Mouse (Mus musculus): Measurements from ENCODE around the gene Sidt1.

Gene Sidt1

GRCm38 (mm10) chr16:44249985-44250384, 83.0 kb downstream of the Sidt1 start:
- DNase-seq (ENCODE audit: low read depth, low spot score): no peak

- DNase-seq (ENCODE audit: low read depth, low spot score): no peak
Measured at GRCm38 (mm10) chr16:44243323-44243722, 89.7 kb downstream of the Sidt1 start.

GRCm38 (mm10) chr16:44242633-44243032, 90.4 kb downstream of the Sidt1 start:
- DNase-seq (ENCODE audit: low read depth, low spot score): peak; percentile 73

- DNase-seq (ENCODE audit: low read depth, low spot score): no peak
Measured at GRCm38 (mm10) chr16:44240406-44240805, 92.6 kb downstream of the Sidt1 start.

- DNase-seq (ENCODE audit: low read depth, low spot score): peak; percentile 4
Measured at GRCm38 (mm10) chr16:44238835-44239263, 94.1 kb downstream of the Sidt1 start.

- no peak for DNase-seq (ENCODE audit: low read depth, low spot score)
Measured at GRCm38 (mm10) chr16:44237836-44238235, 95.2 kb downstream of the Sidt1 start.

- no peak for DNase-seq (ENCODE audit: low read depth, low spot score)
Measured at GRCm38 (mm10) chr16:44233019-44233418, 100.0 kb downstream of the Sidt1 start.

- DNase-seq (ENCODE audit: low read depth, low spot score): no peak
Measured at GRCm38 (mm10) chr16:44226706-44227291, 106.2 kb downstream of the Sidt1 start.

- no peak for DNase-seq (ENCODE audit: low read depth, low spot score)
Measured at GRCm38 (mm10) chr16:44221463-44221862, 111.5 kb downstream of the Sidt1 start.

- DNase-seq (ENCODE audit: low read depth, low spot score): no peak
Measured at GRCm38 (mm10) chr16:44216417-44216816, 116.6 kb downstream of the Sidt1 start.

- DNase-seq (ENCODE audit: low read depth, low spot score): no peak
Measured at GRCm38 (mm10) chr16:44215513-44215912, 117.5 kb downstream of the Sidt1 start.

GRCm38 (mm10) chr16:44212703-44213102, 120.3 kb downstream of the Sidt1 start:
- DNase-seq (ENCODE audit: low read depth, low spot score): no peak

GRCm38 (mm10) chr16:44211054-44211414, 122.0 kb downstream of the Sidt1 start:
- no peak for DNase-seq (ENCODE audit: low read depth, low spot score)

- DNase-seq (ENCODE audit: low read depth, low spot score): no peak
Measured at GRCm38 (mm10) chr16:44210156-44211053, 122.6 kb downstream of the Sidt1 start.

- DNase-seq (ENCODE audit: low read depth, low spot score): no peak
Measured at GRCm38 (mm10) chr16:44205973-44206372, 127.0 kb downstream of the Sidt1 start.

- no peak for DNase-seq (ENCODE audit: low read depth, low spot score)
Measured at GRCm38 (mm10) chr16:44204331-44204730, 128.7 kb downstream of the Sidt1 start.

- no peak for DNase-seq (ENCODE audit: low read depth, low spot score)
Measured at GRCm38 (mm10) chr16:44200146-44200545, 132.8 kb downstream of the Sidt1 start.

GRCm38 (mm10) chr16:44199066-44199703, 133.8 kb downstream of the Sidt1 start:
- DNase-seq (ENCODE audit: low read depth, low spot score): no peak

GRCm38 (mm10) chr16:44190968-44191367, 142.0 kb downstream of the Sidt1 start:
- no peak for DNase-seq (ENCODE audit: low read depth, low spot score)

Measured in forelimb bud, embryonic 11.5 days (tissue).